Mouse (Mus musculus) thymus, postnatal 14 days (tissue): ENCODE measurements around the gene Dpp7.
A peak's percentile ranks its signal among the peaks of the same experiment; 100 is the strongest.

Source experiments
- DNase-seq: peaks from one replicate; pipeline ENCODE4 v3.0.0; 2021

Gene Dpp7

GRCm38 (mm10) chr2:25365091-25365761, 9.1 kb upstream of the Dpp7 start, which contains the start of gene Uap1l1:
Gene Uap1l1 (minus strand): TSS chr2:25365682.
- DNase-seq, result peak; percentile 64

DNA sequence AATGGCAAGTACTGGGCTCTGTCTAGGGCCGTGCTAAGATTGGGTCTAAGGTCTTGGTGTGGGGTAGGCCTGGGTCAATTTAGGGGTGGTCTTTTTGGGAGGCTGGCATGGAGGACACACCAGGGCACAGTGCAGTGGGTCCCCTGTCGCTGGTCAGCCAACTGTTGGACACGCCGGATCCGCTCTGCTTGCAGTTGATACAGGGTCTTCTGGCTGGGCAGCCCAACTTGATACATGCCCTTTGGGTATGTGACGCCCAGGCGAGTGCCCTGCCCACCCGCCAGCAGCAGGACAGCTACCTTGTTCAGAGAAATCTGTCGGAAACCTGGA, 8.6 kb upstream of the Dpp7 start:
- DNase-seq, result no peak

DNA sequence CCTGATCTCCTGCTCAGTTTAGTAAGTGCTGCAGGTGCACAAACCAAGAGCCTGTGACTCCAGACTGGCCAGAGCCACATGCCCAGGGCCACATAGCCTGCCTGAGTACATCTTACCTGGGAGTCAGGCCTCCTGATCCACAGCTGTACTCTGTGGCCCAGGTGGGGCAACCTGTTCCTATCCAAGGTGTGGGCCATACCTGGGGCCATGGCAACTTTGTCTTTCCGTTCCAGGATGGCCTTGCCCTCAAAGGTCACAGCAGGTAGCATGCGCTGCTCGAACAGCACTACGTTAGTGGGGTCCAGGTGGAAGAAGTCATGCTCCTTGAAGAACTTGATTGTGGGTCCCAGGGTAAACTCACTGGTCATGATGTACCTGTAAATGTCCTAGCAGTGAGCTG, 8.2 kb upstream of the Dpp7 start:
- no peak for DNase-seq

GRCm38 (mm10) chr2:25363478-25364178, 7.5 kb upstream of the Dpp7 start:
- no peak for DNase-seq

- no peak for DNase-seq
These were observed 3.7 kb upstream of the Dpp7 start for GRCm38 (mm10) chr2:25359848-25360247.

GRCm38 (mm10) chr2:25355419-25356066, 616 bp downstream of the Dpp7 start:
- no peak for DNase-seq

GRCm38 (mm10) chr2:25354211-25354610, 1.9 kb downstream of the Dpp7 start:
- no peak for DNase-seq

- DNase-seq, result no peak
These were observed 5.5 kb downstream of the Dpp7 start for GRCm38 (mm10) chr2:25350701-25351100.

GRCm38 (mm10) chr2:25349499-25349898, 6.7 kb downstream of the Dpp7 start:
- no peak for DNase-seq

GRCm38 (mm10) chr2:25348162-25348561, 8.0 kb downstream of the Dpp7 start:
- no peak for DNase-seq

DNA sequence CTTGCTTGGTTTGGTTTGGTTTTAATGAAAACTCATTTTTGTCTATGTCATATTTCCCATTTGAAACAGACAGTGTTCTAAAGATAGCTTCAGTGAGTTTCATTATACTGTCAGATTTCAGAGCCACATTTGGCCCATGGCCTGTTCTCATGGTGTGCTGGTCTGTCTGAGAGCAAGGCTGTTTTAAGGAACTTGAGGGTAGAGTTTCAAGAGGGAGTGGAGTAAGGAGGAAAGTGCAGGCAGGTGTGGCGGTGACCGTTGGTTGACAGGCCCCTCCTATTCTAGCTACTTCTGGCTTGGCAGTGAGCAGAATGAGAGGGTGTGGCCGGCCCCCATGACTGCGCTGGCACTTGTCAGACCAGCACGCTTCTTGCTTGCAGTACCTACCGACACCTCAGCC, 17.9 kb downstream of the Dpp7 start:
- no peak for DNase-seq

DNA sequence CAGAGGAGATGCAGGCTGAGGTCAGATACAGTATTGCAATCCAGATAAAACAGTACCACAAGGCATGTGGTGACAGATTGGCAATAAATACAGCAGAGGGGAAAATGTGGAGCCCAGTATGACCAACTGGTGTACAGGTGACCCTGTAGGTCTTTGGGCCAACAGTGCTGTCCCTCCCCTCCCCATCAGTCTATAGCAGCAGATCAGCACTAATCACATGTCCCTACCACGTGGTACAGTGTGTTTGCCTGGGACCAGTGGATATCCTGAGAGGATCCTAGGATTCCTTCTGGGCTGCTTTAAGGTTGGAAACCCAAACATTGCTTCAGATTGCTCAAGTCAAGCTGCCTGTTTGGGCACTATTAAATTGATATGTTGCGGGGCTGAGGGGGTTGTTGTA, 22.6 kb downstream of the Dpp7 start:
- no peak for DNase-seq

DNA sequence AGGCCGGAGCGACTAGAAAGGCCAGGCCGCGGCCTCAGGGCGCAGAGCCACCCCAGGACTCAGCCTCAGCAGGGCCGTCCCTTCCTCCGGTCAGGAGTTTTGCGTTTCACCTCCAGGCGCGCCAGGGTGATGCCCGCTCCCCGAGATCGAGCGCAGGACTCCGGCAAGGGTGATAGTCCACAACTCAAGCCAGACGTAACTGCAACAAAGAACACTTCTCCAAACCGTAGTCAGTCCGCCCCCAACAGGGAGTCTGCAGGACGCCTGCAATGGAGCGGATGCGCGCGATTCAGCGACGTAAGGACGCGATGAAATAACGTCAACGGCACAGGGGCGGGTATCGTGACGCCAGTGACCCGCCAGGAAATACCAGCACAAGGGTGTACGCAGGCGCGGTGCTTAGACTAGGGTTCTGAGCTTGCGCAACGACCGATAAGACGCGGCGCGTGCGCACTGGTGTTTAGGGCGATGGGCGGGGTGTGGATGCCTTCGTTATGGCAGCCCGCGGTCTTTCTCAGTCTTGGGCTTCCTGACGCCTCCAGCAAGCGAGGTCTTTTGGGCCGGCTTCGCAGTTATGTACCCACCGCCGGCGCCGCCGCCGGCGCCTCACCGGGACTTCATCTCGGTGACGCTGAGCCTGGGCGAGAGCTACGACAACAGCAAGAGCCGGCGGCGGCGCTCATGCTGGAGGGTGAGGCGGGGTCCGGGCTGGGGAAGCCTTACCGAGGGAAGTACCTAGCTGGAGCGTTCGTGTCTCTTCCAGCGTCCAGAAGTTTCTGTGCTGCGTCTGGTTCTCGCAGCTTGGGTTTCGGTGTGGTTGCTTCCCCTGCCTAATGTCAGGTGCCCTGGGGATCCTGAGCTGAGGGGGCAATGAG, 23.6 kb downstream of the Dpp7 start, which contains the start of gene Man1b1:
Man1b1 (plus strand) TSS at position 53 of the 875 bp plus-strand sequence.
- DNase-seq, result peak; percentile 100

- no peak for DNase-seq
These were observed 24.7 kb downstream of the Dpp7 start for GRCm38 (mm10) chr2:25331470-25331869.

DNA sequence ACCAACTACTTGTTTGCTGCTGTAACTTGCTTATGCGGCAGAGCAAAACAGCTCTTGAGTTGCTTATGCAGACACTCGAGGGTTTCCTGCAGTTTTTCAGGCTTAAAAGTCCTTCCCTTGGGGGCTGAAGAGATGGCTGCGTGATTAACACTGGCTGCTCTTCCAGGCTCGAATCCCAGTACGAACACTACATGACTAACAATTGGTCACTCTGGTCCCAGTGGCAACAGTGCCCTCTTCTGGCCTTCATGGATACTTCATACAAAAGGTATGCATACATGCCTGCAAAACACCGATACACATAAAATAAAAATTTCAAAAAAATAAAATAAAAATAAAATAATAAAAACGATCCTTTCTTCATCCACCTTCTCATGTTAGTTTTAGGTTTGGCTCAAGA, 27.7 kb downstream of the Dpp7 start:
- peak; percentile 32 for DNase-seq

DNA sequence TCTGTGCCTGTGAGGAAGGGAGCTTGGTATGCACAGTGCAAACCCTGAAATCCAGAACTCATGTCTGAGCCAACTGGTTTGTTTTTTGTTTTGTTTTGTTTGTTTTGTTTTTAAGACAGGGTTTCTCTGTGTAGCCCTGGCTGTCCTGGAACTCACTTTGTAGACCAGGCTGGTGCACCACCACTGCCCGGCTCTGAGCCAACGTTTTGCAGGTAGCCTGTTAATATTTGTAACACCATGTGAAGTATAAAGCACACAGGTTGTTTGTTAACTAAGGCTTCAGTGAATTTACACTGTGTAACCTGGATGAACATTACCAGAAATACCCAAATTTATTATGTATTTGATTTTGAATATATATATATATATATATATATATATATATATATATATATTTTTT, 30.1 kb downstream of the Dpp7 start:
- no peak for DNase-seq

DNA sequence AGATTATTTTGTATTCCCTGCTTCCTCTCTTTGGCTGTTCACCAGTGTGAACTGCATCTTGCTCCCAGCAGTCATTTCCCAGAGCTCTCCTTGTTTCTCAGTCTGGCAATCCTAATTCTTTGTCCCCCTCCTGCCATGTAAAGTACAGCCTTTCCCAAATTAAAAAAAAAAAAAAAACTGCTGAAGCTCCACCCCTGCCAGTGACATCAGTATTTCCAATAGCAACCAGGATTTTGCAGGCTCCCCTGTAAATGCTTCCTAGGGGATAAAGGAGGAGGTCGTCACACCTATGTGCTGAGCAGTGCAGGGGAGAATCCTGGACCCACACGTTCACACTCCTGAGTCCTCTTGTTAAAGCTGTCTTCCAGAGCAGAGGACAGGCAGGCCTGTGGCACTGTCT, 36.1 kb downstream of the Dpp7 start:
- no peak for DNase-seq

DNA sequence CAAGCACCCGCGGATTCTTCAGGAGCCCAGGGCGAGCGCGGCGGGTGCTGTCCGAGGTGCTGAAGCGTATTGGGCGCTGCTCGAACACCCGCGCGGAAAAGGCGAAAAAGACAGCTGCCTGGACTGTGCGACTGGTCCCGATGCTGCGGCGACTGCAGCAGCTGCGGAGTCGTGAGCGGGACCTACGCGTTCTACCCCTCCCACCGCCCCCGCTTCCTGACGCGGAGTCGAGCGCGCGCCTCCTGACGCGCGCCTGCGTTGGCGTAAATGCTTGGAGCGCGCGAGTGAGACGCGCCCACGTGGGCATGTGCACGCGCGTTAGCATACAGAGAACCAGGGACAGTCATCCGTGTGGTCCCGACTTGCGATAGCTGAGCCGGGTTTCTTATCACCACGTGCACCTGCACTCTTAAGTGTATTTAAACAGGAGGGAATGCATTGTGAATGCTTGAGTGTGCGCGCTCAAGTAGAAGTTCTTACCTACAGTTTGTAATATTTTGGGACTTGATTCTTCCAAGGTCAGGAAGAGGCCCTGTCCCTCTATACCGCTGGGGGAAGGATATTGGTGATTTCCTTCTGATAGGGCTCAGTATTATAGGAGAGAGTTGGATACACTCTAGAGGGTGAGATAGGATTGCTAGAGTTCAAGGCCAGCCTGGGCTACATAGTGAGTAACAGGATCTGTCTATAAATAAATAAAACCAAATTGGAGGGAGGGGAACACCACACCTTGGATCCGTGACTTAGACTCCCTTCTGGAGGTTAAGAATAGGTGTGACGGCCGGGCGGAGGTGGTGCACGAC, 37.0 kb downstream of the Dpp7 start, which contains the start of gene Grin1:
Grin1 (minus strand) TSS at position 217 of the 803 bp plus-strand sequence.
- DNase-seq, result peak; percentile 74

DNA sequence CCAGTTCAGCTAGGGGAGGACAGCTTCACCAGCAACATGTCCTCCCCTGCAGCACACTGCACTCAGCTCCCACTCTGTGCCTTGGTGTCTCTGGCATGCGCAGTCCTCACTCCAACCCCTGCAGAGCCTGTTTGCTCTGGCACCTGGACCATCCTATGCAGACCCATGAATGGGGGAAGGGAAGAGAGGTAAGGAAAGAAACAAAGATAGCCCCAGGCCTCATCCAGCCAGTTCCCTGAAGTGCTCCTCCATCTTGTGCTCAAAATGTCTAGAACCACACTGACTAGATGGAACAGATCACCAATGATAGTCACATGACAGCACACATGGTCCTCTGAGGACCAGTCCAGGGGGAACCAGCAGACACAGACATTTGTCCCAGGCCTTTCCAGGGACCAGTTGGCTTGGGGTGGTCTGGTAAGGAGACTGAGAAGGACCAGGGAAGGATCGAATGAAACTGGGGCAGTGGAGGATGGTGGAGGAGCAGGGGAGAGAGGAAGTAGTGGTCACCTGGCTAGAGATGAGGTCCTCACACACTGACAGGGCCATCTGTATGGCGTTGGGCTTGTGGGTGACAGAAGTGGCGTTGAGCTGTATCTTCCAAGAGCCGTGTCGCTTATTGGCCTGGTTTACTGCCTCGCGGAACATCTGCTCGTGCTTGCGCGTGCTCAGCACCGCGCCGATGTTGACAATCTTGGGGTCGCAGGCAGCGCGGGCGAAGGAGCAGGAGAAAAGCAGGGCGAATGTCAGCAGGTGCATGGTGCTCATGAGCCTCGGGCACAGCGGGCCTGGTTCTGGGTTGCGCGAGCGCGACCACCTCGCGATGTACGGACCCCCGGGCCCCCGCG, 37.8 kb downstream of the Dpp7 start:
- DNase-seq, result no peak

GRCm38 (mm10) chr2:25311491-25311891, 44.7 kb downstream of the Dpp7 start:
- no peak for DNase-seq

GRCm38 (mm10) chr2:25310969-25311368, 45.2 kb downstream of the Dpp7 start:
- DNase-seq, result no peak
